Mouse (Mus musculus) kidney, adult 11 months (tissue): ENCODE results near the gene Kirrel2.
A peak's percentile ranks its signal among the peaks of the same experiment; 100 is the strongest.
"Not testable (repeated sequence)": the region's sequence is repeated elsewhere in the genome, so short reads cannot be mapped to it uniquely, and the experiment has no call there.

ENCODE experiments used
- DNase-seq: peaks from one replicate; pipeline ENCODE4 v3.0.0; 2022

Gene Kirrel2

DNA sequence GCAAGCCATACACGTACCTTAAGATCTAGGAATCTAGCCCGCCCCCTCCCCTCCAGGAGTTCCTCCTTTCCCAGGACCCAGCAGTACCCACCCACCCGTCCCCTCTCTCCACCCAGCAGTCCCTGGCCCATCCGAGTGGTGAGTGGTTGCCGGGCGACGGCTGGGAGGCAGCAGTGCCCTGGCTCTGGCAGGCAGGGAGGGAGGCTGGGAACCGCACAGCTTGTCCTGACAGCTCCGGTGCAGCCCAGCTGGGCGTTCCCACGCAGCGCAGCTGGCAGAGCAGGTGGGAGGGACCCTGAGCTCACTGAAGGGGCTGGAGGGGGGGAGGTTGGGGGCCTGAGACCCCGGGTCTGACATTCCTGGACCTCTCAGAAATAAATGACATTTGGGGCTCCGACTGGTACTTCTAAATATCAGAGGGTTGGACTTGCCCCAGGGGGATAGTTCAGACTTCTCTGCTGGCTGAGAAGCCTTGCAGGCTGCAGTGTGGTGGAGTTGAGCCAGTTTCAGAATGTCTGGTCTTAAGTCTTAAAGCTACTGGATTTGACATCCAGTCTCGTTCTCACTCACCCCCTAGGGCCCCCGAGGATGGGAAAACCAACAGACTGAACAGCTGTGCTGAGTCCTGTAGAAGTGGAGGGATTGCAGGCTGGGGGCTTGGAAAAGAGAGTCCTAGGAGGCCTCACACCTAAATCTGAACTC, at the start of gene Kirrel2, which contains the start of gene Nphs1:
Gene Kirrel2 (minus strand): TSS at position 62 of the 702 bp plus-strand sequence.
Gene Nphs1 (plus strand): TSS at position 687 of the 702 bp plus-strand sequence.
- DNase-seq: no peak

DNA sequence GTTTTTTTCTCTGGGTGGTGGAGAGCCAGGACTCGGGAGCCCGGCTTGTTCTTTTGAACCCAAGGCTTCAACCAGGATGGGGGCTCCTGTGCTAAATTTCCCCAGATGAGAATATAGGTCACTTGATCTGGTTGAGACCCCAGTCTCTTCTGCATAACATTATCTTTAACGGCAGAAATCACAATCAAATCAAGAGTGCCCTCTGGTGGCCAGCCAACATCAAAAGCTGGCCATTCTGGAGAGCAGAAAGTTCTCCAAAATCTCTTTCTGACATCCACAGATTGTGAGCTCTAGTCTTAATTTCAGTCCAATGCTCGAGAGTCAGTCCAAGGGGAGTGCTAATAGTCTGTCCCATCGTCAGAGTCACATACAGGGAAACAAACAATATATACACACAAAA, 43.7 kb upstream of the Kirrel2 start:
- not testable (repeated sequence) for DNase-seq

DNA sequence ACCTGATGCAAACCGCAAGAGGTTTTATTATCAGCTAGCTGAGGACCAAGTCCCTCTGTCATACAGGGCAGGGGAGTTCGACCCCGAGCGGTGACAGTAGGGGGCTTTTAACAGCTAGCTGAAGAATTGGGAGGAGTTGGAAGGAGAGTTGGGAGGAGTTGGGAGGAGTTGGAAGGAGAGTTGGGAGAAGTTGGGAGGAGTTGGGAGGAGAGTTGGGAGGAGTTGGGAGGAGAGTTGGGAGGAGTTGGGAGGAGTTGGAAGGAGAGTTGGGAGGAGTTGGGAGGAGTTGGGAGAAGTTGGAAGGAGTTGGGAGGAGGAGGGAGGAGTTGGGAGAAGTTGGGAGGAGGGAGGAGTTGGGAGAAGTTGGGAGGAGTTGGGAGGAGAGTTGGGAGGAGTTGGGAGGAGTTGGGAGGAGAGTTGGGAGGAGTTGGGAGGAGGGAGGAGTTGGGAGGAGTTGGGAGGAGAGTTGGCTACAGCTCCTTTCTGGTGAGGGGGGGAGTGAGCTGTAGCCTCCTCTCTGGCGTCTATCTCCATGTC, 38.1 kb upstream of the Kirrel2 start:
- DNase-seq: peak; percentile 51

DNA sequence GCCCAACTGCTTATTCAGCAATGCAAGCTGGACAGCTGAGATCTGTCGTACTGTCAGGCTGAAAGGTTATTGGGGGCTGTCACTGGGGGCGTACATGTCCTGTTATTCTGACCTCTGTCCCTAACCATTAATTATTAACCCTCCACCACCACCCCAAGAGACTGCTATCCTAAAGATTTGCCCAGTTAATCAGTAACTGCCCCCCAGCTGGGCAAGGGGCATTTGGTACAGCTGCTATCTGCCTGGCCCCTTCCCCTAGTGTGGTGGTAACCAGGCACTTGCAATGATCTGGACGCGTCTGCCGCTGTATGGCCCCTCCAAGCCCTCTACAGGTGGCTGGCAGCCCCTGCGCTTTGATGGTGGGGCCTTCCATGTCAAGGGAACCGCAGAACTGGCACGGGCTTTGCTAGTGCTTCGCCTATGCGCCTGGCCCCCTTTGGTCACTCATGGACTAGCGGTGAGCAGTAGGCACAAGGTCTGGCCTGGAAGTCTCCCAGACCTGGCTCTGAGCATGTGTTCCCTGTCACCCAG, 36.0 kb upstream of the Kirrel2 start, which contains the start of gene Prodh2:
Gene Prodh2 (plus strand): TSS at position 222 of the 531 bp plus-strand sequence.
- DNase-seq: peak; percentile 85

DNA sequence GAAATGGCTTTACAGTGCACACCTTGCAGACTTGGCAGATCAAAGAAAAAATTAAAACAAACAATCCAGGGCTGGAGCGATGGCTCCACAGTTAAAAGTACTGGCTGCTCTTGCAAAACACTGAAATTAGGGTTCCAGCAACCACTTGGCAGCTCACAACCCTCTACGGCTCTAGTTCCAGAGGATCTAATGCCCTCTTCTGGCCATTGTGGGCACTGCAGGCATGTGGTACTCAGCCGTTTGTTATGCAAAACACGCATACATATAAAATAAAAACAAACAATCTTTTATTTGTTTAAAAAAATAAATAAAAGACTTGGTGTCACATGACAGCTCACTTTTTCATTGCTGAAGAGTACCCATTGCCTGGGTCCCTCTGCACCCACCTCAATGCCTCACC, 35.3 kb upstream of the Kirrel2 start:
- peak; percentile 73 for DNase-seq

DNA sequence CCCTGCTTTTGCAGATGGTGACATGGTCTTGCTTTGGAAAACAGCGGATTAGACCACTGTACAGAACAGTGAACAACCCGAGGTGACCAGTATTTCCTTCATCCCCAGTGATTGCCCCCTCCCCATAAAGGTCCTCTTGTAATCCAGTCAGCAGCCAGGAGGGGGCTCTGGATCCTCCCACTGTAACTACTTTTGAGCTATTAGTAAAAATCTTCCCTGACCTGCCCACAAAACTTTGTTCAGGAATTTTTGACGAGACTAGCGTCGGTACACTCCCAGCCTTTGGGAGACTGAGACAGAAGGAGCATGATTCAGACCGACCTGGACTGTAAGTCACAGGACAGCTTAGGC, 33.4 kb upstream of the Kirrel2 start:
- no peak for DNase-seq

DNA sequence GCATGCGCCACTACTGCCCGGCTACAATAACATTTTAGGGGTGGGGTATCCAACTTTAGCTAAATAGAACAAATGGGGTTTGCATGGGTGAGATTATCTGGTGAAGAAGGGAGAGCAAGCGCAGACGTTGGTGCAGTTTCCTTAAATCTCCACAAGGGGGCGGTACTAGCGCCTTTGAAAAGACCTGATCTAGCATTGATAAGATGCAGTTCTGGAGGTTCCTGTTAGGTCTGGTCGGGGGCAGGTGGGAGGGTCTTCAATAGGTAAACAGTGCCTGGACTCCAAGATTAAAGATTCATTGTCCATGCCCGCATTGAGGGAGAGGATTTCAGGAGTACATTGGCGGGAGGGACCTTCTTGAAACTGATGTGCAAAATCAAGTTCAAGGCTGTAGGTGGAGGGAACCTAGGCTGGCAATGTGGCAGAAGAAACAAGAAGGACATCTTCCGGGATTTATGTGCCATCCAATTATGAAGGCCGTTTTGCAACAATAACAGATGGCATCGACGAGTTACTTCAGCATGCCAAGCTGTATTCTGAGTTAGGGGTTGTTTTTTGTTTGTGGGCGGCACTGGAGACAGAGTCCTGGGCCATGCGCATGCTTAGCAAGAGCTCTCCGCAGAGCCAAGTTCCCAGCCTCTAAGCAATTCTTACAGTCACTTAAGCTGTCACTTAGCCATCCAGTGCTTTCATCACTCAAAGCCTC, 32.9 kb upstream of the Kirrel2 start:
- no peak for DNase-seq

DNA sequence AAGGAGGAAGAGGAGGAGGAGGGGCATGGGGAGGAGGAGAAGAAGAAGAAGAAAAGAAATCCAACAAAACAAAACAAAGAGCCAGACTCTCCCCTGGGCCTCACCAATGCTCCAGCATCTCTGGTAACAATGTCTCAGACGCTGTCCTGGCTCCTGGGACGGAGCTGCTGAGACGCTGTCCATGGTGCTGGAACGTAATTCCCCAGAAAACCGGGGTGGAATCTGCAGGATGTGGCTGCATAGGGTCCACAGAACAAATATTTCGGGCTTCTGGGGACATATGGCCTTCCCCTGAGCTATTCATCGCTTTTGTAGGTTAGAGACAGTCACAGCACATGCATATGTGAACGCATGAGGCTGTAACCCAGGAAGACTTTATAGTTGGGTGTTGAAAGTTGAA, 26.8 kb upstream of the Kirrel2 start:
- DNase-seq: no peak

DNA sequence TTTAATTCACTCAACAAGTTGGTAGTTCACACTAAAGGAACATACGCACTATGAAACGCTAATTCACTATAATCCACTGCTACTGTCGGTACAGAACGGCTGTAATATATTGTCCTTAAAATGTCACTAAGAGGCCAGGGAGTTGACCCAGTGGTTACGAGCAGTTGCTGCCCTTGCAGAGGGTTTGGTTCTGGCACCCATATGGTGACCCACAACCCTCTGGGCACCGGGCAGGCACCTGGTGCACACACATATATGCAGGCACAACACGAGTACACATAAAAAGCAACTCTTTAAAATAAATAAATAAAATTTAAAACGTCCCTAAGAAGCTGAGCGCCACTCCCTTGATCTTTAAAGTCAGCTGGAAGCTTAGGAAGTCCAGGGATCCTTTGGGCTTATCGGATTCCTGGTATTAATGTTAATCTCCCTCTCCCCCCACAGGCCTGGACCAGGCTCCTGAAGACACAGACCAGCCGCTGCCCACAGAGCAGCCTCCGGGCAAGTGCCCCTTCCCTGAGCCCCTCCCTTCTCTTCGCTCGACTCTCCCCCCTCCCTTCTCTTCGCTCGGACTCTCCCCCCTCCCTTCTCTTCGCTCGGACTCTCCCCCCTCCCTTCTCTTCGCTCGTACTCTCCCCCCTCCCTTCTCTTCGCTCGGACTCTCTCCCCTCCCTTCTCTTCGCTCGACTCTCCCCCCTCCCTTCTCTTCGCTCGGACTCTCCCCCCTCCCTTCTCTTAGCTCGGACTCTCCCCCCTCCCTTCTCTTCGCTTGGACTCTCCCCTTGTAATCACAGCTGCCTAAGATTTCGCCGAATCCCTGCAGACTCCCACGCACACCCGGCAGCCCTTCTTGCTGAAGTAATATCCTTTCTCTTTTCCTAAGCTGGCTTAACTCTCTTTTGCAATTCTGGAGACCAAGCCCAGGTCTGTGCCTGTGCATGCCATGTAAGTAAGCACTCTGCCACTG, 20.2 kb upstream of the Kirrel2 start:
- no peak for DNase-seq

DNA sequence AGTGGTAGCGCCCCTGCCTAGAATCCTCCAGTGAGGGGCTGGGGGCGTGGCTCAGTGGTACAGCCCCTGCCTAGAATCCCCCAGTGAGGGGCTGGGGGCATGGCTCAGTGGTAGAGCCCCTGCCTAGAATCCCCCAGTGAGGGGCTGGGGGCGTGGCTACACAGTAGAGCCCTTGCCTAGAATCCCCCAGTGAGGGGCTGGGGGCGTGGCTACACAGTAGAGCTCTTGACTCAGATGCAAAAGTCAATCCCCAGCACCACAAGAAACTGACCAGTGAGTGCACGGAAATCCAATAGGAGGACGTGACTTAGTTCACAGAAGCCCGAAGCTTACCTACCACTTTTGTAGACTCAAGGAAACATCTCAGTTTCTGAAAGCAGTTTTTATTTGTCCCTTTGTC, 18.6 kb upstream of the Kirrel2 start:
- not testable (repeated sequence) for DNase-seq

DNA sequence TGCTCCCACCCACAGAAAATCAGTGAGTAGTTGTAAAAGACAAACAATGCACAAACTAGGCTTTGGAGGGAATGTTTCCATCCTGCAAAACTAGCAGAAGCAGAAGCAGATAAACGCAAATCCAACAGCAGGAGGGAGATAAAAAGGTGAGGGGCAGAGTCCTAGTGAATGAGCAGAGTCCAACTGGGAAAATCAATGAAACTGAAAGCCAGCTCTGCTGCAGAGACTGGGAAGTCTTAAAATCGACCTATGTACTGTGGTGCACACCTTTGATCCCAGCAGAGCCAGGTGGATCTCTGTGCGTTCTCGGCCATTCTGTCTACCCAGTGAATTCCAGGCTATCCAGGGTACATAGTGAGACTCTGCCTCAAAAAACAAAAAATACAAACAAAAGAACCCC, 17.5 kb upstream of the Kirrel2 start:
- no peak for DNase-seq

DNA sequence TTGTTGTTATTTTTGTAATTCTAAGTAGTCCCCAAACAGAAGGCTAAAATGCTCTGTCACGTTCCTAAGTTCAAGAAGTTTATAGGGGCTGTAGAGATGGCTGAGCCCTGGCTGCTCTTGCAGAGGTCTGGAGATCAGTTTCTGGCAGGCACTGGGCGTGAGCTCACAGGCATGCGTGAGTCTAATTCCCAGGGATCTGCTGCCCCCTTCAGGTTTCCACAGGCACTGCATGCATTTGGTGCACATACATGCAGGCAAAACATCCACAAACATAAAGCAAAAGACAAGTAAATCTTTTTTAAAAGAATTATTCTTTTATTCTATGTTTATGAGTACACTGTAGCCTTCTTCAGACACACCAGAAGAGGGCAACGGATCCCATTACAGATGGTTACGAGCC, 14.9 kb upstream of the Kirrel2 start:
- DNase-seq: no peak

DNA sequence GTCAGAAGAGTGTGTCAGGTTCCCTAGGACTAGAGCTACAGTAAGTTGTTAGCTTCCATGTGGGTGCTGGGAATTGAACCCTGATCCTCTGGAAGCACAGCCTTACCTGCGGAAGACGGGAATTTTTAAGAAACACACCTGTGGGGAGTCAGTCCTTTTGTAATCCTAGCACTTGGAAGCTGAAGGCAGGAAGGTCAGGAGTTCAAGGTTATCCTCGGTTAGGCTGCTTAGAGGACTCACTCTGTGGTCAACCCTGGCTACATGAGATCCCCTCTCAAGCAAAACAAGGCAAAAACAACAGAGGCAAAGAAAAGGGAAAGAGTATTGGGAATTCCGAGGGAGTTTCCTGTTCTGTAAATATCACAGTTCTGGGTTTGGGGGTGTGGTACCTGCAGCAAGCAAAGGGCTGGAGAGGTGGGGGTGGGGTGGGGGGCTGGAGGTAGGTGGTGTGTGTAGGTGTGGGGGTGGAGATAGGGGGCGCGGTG, 7.4 kb upstream of the Kirrel2 start:
- DNase-seq: no peak

DNA sequence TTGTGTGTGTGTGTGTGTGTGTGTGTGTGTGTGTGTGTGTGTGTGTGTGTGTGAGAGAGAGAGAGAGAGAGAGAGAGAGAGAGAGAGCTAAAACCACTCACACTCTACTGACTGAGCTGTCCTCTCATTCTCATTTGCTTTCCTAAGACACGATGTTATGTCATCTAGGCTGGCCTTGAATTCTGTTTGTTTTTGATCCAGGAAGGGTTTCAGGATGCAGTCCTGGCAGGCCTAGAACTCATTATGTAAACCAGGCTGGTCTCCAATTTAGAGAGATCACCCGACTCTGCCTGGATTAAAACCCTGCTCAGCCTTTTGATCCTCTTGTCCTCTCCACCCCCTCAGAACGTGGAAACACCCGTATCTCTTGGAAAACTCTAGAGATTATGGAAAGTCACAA, 6.5 kb upstream of the Kirrel2 start:
- no peak for DNase-seq

DNA sequence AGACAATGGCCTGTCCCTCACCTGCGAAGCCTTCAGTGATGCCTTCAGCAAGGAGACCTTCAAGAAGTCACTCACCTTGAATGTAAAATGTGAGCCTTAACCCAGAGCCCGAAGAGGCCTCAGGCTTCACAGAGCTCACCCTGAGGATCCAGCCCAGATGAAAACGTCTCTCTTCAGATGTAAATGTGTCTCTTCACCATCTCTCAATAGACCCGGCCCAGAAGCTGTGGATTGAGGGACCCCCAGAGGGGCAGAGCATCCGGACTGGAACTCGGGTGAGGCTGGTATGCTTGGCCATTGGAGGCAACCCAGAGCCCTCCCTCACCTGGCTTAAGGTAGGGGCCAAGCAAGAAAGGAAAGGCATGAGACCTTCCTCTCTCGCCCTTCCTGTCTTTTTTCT, 6.1 kb upstream of the Kirrel2 start:
- no peak for DNase-seq

DNA sequence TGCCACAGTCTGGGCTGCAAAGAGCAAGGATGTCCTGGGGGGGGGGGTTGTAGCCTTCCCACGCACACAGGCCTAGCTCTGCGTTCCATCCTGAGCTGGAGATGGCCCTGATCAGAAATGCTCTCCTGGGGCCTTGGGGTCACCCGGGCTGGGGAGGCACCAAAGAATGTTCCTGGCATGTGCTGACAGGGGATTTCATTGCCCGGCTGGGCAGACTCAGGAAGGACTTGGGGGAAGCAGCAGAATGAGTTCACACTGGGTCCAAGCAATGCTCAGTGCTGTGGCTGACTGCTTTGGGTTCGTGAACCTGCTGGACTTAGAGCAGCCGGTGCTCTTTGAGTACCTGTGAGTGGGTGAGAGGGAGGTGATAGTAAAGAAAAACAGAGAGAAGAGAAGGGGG, 2.0 kb upstream of the Kirrel2 start:
- no peak for DNase-seq

DNA sequence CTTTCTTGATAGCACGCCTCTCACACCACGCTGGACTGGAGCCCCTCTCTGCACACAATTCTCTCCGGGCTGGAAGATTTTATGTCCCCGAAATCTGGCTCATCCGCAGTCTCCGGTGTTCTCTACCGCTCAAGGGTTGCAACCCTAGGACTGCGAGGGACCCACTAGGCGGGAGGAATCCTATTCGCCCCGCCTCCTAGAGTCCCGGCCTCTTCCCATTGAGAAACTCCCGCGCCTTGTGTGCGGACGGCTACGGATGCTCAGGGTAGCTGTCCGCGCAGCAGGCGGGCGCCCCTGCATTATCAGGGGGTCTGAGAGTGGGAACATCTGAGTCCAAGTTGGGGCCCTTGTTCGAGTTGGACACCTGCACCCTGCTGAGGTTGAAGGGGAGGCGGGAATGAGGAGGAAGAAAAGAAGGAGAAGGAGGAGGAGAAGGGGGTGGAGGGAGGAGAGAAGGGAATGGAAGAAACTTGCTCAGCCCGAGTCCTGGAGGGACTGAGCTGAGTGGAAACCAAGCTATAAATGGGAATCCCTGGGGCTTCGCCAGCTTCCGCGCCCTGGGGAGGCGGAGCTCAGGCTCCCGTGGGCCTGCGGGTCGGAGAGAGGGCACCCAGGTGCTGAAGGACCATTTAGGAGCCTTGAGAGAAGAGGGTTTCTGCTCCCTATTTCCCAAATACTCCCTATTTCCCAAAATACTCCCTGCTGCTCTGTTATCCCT, 420 bp downstream of the Kirrel2 start:
- no peak for DNase-seq

DNA sequence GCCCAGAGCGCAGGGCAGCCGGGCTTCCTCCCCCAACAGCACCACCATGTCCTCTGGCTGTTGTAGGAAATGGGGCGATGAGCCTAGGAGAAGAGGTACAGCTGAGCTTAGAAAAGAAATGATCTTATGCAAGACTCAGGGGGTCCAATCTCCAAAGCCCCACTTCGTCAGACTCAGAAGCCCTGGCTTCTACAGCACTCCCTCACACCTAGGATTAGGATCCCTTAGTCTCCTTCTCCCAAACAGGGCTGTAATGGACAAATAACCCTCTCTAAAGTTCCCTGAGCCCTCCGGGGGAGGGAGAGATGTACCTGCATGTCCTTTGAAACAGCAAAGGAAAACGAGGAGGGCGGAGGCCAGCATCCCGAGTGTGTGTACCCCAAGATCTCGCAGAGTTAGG, 1.0 kb downstream of the Kirrel2 start:
- DNase-seq: no peak

DNA sequence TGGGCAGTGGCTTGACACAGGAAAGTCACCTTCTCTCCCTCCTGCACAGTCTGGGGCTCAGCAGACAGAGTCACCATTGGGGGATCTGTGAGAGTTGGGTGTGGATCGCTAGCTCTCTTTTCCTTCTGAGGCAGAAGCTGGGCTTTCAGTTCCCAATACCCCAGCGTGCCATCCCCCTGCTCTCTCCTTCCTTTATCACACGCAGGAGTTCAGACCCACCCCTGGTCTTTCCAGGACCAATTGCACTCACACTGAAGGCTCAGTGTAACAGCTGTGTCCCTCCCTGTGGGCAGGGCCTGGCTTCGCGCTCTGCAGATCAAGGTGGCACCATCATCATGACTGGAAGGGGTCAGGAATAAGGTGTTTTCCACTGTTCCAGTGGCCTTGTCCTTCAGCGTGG, 3.2 kb downstream of the Kirrel2 start:
- DNase-seq: no peak

DNA sequence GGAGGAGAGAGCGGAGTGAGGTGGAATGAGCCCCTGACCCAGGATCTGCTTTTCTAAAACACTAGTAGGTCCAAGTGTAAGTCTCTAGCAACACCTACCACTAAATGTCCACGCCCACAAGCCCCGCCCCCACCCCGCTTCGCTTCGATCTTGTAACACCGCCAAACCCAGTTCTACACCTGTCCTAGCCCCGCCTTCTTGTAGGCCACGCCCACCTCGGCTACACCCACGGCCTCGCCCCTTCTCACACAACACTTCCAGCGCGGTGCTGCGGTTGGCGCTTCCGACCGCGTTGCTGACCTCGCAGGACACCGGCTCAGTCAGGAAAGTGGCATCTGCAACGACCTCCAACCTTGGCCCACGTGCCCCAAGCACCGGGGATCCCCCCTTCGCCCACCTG, 3.7 kb downstream of the Kirrel2 start:
- peak; percentile 65 for DNase-seq

DNA sequence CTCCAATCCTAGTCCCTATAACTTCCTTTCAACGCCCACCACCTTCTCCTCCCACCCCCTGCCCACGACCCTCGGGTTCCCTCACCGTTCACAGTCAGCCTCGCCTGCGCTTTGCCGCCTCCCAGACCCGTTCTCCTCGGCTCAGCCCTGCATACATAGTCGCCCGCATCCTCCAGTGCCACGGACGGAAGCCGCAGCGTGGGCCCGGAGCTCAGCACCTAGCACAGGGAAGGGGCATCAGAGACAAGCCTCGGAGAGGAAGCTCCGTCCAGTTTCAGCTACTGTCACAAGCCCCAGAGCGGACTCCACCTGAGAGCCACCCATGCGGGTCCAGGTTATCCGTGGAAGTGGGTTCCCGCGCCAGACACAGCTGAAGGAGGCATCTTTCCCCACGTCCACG, 4.2 kb downstream of the Kirrel2 start:
- no peak for DNase-seq

DNA sequence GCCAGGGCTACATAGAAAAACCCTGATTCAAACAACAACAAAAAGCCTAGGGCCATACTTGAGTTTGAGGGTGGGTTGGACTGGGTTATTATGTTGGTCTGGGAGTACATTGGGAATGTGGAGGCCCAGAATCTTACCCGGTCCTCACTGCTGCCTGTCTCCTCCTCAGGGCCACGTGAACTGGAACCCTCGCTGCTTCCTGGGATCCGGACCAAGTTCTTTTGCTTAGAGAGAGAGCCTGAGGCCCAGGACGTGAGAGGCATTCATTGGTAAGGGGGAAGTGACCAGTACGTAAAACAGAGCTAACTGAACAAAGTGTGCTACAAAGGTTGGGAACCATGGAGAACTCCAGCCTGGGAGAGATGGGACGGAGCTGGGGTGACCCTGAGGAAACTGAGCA, 7.2 kb downstream of the Kirrel2 start:
- DNase-seq: no peak
